Comparison of ENCODE assay signal across 8 mouse cellular contexts in the genomic region with DNA sequence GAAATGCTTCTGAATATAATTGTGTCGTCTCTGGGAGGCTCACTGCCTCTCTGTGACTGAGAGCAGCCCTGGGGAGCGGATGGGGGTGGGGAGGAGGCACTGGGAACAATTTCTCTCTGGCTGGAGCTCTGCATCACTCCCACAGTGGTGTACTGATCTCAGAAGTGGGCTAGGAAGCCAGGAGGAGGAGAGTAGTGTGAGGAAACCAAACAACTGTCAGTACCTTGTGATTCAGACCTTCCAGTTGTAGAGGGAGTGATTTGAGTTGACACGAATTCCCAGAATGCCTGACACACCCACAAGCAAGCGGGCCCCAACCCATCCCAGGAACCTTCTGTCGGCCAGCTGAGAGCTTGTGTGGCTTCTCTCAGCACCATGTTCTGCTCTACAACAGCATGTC. TPM values are rescaled to one million over a fixed set of nuclear protein-coding genes. Genes with fewer than 3 reads are reported as not detected.
A peak's percentile ranks its signal among the peaks of the same experiment; 100 is the strongest.
DNase-seq lines count a peak whose midpoint lies in the region.
"Had no signal": no experiment of that assay in that cellular context is flagged by ENCODE, and none has a peak within 500 bp of the region (broad histone marks: within the 10 kb centered on the region; RNA-seq: fewer than 3 reads in every experiment).

No protein-coding gene starts in this region.

- peak; percentile 30 to 48 for DNase-seq in left cerebral cortex, postnatal 36 days (ENCODE audit: low spot score in 2 of 2)
- DNase-seq in left cerebral cortex, postnatal 4 days: no peak
- DNase-seq in R1 (ENCODE audit: low read depth, low spot score) (peak; percentile 78), adipocyte (ENCODE audit: low spot score) (no peak)
- DNase-seq in frontal cortex, postnatal 36 days (ENCODE audit: low spot score in 2 of 2): peak; percentile 24 to 26
- DNase-seq in lung, postnatal 25 days (ENCODE audit: low spot score): peak; percentile 18
- no peak for DNase-seq in gastrocnemius, postnatal 4 days (ENCODE audit: low spot score in 2 of 2)
- DNase-seq: cerebellum, postnatal 14 days had no signal

- intact Hi-C loops in left cerebral cortex, postnatal 36 days (cut with DNase I): no loop called here
- intact Hi-C loops in left cerebral cortex, postnatal 4 days (cut with DNase I): no loop called here

RNA-seq across cellular contexts. Expression of a gene that starts 12.1 kb away (rescaled TPM):
- total RNA-seq in left cerebral cortex, postnatal 36 days (2021): 10 to 100 TPM; 65.6 to 66.4 TPM
- total RNA-seq in left cerebral cortex, postnatal 4 days (2021): 10 to 100 TPM; 45.5 to 51.4 TPM
- total RNA-seq in gastrocnemius, postnatal 4 days (2021): 10 to 100 TPM; 26.7 to 27.2 TPM

Comparison
In these comparisons a context has a peak if more than half of its experiments do, and no peak if none do; other contexts are left out.
1. DNase-seq: peak in left cerebral cortex, postnatal 36 days (2 of 2), R1 (single experiment), frontal cortex, postnatal 36 days (2 of 2) and lung, postnatal 25 days (single experiment); none in left cerebral cortex, postnatal 4 days (single experiment), gastrocnemius, postnatal 4 days (0 of 2) and adipocyte (single experiment).